Mouse (Mus musculus) R1 (cell line): ENCODE measurements around the gene D17Wsu92e.
A peak's percentile ranks its signal among the peaks of the same experiment; 100 is the strongest.
"Not testable (repeated sequence)": the region's sequence is repeated elsewhere in the genome, so short reads cannot be mapped to it uniquely, and the experiment has no call there.

Experiments used
- DNase-seq: peaks from one replicate; pipeline ENCODE4 v3.0.0-alpha.2; 2018; ENCODE audit warnings: low read depth, low spot score

Gene D17Wsu92e

DNA sequence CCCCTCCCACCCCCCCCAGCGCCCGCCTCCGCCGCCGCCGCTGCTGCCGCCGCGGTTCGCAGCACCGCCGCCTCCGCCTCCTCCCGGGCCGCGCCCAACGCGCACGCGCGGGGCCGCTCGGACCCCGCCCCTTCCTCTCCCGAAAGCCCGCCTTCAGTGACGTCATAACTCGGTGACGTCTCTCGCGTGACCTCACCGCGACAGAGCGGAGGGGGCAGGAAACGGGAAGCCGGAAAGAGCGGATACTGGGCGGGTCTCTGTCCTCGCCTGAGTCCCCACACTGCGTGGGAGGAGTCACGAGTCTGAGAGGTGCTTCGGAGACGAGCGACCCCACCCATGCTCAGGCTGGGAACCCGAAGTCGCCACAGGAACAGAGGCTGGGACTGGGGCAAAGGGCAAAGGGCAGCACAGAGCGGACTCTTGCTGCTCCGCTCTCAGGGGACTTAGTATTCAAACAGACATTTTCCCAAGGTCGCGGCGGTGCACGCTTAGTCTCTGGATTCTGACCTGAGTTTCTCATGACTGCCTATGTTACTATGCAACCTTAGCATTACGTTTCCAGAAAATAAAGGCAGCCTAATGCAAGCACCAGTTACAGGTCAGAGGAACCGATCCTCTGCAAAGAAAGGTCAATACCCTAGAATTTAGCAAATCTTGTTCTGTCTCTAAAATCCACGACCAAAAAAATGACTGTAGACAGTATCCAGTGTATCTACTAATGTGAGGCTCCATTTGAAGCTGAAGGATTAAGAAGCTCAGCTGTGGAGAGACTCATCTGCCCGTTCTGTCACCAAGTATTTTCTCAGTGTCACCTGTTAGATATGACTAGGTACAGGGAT lies at the start of gene D17Wsu92e:
Gene D17Wsu92e, minus strand, starts transcription at position 81 of the 839 bp plus-strand sequence.
- peak; percentile 99 for DNase-seq

DNA sequence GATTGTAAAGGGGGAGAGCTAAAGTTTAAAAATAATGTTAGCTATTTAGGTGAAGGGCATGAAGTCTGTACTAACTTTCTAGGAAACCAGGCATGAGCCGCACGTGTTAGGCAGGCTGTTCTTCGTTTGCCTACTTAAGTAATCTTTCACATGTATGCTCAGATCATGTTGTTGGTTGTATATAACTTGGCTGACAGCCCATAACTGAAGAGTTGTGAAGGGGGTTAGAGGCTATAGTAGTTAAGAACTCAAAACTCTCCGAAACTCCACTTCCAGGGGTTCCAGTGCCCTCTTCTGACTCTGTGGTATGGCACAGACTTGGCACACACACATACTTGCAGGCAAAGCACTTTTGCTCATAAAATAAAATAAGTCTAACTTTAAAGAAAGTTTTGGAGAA lies 46.3 kb upstream of the D17Wsu92e start:
- no peak for DNase-seq

DNA sequence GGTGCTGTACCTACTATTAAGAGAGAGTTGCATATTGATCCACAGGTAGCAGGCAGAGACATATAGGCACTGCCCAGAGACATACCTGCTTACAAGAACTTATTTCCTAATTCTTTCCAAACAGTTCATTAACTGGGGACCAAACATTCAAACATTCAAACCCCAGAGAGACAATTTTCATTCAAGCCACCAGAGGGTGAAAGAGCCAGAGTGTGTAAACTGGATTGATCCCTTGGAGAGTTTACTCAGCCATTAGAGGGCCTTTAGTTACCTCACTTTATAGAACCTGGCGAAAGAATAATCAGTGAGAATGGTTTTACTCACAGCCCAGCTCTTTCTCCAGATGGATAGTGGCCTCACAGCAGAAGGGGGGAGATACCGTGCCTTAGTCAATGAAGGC lies 45.0 kb upstream of the D17Wsu92e start:
- no peak for DNase-seq

DNA sequence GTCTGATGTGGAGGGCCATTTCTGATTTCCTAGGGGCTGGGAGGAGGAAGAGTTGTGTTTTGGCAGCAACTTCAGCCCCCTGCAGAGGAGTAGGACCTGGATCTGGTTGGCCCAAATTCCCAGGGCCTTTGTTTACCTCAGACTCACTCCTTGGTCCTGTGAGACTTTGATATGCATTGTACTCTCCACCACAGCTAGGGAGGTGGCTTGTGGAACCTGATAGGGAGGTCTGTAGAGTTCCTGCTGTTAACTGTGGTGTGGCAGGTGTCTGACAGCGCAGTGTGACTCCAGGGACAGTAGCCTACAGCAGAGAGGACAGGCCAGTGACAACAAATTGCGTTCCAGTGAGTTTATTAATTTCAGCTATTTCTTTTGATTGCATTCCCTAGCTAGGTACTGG lies 38.7 kb upstream of the D17Wsu92e start:
- DNase-seq: peak; percentile 44

DNA sequence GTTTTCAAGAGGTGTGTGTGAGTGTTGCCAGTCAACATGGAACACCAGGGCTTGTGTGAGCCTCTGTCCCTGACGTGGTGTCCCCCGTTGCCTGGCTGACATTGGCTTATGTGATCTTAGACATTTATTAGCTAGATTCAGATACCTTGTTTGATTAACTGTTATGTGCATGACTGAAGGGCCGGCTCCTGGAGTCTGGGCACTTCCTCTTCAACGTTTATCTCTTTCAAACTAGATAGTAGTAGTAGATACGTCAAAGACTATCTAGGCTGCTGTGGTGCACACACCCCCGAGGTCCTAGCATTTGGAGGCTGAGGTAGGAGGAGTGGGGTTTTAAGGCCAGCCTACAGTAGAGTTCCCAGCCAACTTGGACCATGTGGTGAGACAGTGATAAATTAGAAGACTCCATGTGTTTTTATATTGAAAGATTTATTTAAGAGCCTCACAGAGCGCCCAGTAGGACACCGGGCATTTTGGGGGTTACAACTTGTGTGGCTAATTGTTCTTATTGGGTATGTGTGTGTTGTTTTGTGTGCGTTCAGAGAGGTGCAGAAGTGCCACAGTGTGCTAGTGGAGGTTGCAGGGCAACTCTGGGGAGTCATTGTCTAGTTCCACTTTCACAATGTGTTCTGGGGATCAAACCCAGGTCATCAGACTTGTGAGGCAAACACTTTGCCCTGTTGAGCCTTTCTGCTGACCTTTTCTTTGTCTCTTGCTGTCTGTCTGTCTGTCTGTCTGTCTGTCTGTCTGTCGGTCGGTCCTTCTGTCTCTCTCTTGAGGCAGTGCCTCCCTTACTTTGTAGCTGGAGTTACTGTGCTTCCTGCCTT lies 37.4 kb upstream of the D17Wsu92e start:
- no peak for DNase-seq

DNA sequence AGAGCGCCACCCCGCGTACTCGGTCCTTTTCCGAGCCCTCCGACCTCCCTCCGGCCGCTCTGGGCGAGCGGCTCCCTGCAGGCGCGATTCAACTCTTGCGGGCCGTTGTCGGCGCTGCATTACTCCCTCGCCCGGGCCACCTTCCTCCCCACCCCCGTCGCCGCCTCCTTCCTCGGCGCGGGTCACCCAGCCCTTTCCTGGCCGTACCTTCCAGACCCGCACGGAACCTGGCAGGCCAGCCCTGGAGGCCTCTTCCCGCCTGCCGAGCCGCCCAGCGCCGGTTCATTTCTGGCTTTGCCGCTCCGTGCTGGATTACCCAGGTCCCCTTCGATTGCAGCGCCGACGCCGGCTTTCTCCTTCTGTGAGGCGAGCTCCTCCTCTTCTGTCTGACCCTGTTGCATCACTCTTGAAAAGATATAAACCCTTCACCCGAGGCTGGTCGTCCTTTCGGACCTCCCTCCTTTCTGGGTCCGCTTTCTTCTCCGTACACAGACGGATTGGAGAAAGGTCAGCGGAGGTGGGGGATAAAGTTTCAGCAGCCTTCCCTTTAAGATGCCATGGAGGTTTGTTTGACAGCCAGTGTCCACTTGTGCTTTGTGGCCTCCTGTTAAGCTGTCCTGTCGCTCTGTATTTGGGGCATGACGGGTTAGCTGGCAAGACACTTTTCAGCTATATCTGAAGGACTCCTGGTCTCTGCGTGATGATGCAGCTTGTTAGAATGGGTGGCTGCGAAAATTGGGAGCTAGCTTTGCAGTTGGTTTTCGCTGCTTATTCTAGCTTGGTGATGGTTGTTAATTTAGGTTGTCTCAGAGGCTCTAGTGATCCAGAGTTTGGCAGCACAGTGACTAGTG lies 36.6 kb upstream of the D17Wsu92e start:
- peak; percentile 55 for DNase-seq

DNA sequence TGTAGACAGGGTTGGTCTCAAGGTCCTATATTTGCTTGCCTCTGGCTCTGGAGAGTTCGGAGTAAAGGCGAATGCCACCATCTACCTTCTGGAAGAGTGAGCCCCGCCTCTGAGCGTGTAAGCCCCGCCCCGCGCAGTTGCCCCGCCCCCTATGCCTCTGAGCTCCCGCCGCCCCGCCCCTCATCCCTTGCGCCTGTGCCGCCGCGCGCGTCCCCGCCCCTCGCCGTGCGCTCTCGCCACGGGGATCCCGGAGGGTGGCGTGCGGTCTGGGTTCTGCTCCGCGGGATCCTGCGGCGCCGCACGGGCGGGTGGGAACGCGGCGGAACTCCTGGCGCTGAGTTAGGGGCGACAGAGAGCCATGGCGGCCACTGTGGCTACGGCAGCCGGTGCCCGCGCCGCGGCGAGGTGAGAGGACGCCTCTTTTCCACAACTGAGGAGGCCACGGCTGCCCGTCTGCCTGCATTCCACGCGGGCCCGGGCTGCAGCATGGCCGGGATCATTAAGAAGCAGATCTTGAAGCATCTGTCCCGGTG lies 35.9 kb upstream of the D17Wsu92e start, which contains the start of gene Uhrf1bp1:
Gene Uhrf1bp1, plus strand, starts transcription at position 177 of the 533 bp plus-strand sequence.
- DNase-seq: peak; percentile 82

DNA sequence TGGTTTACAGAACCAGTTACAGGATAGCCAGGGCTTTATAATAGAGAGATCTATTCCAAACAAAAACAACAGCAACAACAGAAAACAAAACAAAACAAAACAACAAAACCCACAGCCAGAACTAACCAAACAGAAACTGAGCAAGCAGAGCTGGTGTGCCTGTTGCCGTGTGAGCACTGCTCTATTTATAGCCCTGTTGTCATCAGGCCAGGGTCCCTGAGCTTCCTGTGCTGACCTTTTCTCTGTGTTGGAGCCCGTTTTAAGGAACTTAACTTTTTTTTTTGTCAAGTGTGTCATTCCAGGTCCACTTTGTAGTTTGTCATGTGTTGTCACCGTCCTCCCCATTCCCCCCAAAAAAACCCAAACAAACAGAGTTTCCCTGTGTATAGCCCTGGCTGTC lies 30.6 kb upstream of the D17Wsu92e start:
- DNase-seq: no peak

DNA sequence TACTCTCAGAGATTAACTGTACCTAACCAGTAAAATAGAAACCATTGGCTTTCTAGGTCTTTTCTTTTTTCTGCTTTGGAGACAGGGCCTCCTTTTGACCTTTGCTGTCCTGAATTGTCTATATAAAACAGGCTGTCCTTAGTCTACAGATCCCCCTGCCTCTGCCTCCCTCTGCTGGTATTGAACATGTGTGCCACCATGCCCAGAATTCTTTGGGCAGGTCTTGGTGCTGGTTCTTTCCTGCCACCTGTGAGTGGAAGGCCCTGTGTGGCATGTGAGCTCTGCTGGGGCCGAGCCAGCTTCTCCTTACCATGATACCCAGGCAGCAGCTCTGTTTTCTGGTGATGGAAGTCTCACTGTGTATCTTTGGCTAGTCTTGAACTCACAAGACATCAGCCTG lies 27.9 kb upstream of the D17Wsu92e start:
- DNase-seq: no peak

DNA sequence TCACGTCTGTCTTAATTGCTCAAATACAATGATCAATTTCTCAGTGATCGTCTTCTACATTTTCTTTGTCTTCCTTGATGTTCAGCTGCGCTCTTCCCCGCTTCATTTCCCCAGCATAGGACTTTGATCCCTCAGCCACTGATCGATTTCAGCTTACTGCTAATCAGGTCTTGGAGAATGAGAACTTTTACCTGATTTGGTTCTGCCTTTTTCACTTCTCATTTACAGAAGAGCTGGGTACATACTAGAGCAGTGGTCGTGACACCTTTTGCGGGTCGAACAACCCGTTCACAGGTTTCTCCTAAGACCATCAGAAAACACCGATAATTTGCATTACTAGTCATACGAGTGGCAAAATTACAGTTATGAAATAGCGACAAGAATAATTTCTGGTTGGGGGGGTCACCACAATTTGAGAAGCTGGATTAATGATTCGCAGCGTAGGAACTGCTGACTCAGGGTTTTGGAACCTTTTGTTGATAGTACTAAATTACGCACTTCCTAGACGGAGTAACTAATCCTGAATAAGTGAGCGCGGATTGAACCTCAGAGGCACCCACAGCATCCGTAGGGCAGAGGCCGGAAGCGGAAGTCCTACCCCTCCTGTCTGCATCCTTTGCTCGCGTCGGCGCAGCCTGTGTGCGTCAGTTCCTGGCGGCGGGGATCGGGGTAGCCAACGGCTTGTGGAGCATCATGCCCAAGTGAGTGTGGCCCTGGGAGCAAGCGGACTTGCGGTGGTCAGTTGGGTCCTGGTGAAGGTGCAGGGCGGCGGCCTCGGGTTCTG lies 19.2 kb upstream of the D17Wsu92e start:
- DNase-seq: peak; percentile 98

DNA sequence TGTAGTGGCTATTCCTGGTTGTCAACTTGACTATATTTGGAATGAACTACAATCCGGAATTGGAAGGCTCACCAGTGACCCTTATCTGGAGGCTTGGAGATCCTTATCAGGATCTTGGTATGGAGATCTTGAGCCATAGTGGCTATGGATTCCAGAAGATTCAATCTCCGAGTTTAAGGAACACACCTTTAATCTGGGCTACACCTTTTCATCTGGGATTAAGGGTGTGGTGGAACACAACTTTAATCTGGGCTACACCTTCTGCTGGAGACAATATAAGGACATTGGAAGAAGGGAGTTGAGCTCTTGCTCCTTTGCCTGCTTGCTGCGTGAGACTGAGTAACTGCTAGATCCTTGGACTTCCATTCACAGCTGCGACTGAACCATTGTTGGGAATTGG lies 17.4 kb upstream of the D17Wsu92e start, which contains the start of gene Snrpc:
Gene Snrpc, plus strand, starts transcription at position 301 of the 400 bp plus-strand sequence.
- not testable (repeated sequence) for DNase-seq

DNA sequence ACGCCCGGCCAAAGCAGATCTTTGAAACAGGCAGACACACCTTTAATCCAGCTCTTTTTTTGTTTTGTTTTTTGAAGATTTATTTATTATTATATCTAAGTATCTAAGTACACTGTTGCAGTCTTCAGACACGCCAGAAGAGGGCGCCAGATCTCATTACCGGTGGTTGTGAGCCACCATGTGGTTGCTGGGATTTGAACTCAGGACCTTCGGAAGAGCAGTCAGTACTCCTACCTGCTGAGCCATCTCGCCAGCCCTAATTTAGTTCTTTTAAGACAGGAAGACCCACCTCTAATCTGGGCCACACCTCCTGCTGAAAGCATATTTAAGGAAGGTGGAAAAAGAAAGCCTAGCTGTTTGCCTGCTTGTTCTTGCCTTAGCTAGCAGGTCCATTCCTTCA lies 10.0 kb upstream of the D17Wsu92e start:
- DNase-seq: peak; percentile 58

DNA sequence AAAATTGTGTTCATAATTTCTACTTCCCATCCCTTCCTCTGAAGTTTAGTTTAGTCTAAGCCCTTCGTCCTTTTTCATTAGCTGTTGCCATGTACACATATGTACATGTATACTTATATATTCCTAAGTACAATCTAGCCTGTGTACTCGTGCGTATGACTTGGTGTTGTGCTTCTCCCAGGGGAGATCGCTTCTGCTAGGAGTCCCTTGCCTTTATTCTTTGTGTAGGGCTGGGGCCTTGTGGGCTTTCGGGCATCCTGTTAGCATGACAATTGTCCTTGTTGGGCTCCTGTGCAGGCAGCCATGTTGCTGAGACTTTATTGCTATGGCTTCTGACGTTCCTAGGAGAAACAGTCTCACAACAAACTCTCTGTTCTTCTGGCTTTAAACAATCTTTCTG lies 7.1 kb upstream of the D17Wsu92e start:
- DNase-seq: peak; percentile 21

DNA sequence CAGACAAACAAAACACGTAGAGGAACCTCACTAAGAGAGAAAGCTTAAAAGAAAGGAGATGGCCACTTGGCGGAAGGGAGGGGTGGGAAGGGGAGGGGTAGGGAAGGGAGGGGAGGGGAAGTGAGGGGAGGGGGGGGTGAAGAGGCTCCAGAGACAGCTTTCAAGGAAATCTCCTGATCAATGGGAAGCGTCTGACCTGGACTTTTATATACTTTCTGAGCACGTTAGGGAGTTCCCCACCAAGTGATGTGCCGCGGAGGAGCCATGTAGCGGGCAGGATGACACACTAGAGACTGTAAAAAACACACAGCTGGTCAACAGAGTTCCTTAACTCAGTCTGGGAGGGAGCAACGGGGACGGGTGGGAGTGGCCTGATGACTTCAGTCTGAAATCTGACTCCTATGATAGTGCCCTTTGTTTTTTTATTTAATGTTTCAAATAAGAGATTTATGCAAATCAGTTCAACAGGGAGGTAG lies 6.5 kb upstream of the D17Wsu92e start:
- peak; percentile 77 for DNase-seq

DNA sequence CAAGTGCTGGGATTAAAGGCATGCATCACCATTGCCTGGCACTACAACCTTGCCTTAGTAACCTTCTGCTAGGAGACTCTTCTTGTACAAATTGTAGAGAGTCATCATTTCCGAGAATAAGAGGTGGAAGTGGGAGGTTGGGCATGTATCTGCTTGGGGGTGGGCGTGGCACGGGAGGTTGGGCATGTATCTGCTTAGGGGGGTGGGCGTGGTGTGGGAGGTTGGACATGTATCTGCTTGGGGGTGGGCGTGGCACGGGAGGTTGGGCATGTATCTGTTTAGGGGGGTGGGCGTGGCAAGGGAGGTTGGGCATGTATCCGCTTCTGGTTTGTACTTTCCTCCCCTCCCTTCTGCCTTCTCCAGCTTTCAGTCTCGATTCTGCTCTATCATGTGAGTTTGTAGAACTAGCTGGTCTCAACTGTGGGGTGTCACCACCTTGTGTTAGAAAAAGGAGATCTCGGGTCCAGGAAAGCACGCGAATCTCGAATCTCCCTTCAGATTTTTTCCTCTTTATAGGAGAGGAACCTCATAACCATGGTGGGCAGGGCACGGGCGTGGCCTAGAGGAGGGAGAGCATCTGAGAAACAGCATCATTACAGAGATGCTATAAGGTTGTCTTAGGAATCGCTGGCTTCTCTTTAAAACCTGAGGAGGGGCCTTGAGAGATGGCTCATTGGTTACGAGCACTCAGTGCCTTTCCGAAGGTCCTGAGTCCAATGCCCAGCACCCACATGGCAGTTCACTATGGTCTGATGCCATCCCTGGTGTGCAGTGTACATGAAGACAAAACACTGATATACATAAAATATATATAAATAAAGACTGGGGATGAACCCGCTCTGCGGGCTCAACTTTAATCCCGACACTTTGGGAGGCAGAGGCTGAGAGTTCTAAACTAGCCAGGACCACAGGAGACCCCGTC lies 5.8 kb upstream of the D17Wsu92e start:
- peak; percentile 89 for DNase-seq

DNA sequence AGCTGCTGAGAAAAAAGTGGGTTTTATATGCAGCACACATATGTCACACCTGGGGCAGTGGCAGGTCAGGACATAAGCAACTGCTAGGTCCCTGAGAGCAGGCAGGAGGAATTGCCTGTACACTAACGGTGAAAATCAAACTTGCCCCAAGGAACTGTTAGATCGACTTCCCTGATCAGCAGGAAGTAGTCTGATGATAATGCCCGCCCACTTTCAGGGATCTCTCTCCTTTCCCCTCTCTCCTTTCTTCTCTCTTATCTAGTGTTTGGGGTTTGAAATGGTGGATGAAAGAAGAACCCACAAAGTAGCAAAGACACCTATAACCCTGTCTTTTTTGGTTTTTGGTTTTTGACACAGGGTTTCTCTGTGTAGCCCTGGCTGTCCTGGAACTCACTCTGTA lies 5.1 kb upstream of the D17Wsu92e start:
- DNase-seq: peak; percentile 39

DNA sequence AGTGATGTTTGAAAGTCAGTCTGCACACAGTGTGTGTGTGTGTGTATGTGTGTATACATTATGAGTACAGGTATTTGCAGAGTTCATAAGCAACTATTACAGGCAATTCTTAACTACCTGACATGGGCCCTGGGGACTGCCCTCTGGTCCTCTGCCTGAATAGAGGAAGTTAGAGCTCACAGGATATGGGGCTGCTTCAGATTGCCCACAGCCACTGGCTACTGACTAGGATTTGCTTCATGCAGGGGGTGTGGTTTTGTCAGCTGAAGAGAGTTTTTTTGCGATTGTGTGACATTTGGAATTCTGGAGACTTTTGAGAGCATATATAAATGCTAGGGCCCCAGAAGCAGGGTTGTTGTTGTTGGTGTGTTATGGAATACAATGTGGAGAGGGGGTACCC lies 4.5 kb upstream of the D17Wsu92e start:
- DNase-seq: no peak

DNA sequence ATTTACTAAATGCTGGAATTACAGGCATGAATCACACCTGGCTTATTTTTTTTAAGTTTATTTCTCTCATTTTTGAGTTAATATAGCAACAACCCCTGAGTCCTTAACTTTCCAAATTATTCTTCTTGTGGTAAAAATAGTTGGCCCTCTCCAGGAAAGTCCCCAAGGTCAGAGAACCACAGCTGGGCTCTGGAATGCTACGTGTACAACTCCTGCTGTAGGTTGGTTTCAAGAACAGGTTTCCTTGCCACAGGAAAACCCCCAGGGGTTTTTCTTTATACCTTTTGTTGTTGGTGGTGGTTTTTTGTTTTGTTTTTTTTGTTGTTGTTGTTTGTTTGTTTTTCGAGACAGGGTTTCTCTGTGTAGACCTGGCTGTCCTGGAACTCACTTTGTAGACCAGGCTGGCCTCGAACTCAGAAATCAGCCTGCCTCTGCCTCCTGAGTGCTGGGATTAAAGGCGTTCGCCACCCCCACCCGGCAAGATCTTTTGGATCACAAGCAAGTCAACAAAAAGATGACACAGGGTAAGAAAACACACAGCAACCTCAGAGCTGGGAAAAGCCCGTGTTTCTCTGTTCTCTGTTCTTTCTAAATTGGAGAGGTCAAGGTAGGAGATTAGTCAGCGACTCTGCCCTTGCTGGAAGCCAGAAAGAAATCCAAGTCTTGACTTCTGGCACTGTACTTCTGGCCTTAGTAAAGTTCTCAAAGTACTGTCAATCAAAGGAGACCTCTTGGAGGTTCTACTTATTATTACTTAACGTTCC lies 2.9 kb upstream of the D17Wsu92e start:
- DNase-seq: no peak
